Mouse (Mus musculus): ENCODE data around the gene E4f1.

The E4f1 gene

GRCm38 (mm10) chr17:24416051-24416652, 54.0 kb downstream of the E4f1 start:
- in situ Hi-C loops (cut with MboI; ENCODE audit: low sequenced_read_pairs): no loop called here

GRCm38 (mm10) chr17:24415011-24415410, 55.1 kb downstream of the E4f1 start:
- in situ Hi-C loops (cut with MboI; ENCODE audit: low sequenced_read_pairs): no loop called here

GRCm38 (mm10) chr17:24414230-24414976, 55.7 kb downstream of the E4f1 start, which contains the start of gene Rnps1:
Rnps1 (plus strand) TSS chr17:24414565.
- in situ Hi-C loops (cut with MboI; ENCODE audit: low sequenced_read_pairs): no loop called here

- in situ Hi-C loops (cut with MboI; ENCODE audit: low sequenced_read_pairs): no loop called here
These were observed 56.4 kb downstream of the E4f1 start for GRCm38 (mm10) chr17:24413557-24414211.

GRCm38 (mm10) chr17:24407116-24407803, 62.9 kb downstream of the E4f1 start:
- in situ Hi-C loops (cut with MboI; ENCODE audit: low sequenced_read_pairs): no loop called here

- in situ Hi-C loops (cut with MboI; ENCODE audit: low sequenced_read_pairs): no loop called here
These were observed 67.7 kb downstream of the E4f1 start for GRCm38 (mm10) chr17:24402371-24402770.

GRCm38 (mm10) chr17:24394456-24394855, 75.7 kb downstream of the E4f1 start:
- in situ Hi-C loops (cut with MboI; ENCODE audit: low sequenced_read_pairs): no loop called here

Data from CH12F3 (cell line).